Mouse (Mus musculus) kidney, postnatal 36 days (tissue): ENCODE measurements at regions not wholly inside any gene's neighbourhood (a gene's known extent, or its start where the extent isn't known, plus 50 kb on each side); places are given as distances from the start of the nearest gene placed in this dataset.
A peak's percentile ranks its signal among the peaks of the same experiment; 100 is the strongest.
"Not testable (repeated sequence)": the region's sequence is repeated elsewhere in the genome, so short reads cannot be mapped to it uniquely, and the experiment has no call there.

Source experiments
- DNase-seq, 2 experiments: peaks; one replicate each; pipeline ENCODE4 v3.0.0; 2021 to 2022; ENCODE audit warnings: mixed read lengths in 2 of 2

DNA sequence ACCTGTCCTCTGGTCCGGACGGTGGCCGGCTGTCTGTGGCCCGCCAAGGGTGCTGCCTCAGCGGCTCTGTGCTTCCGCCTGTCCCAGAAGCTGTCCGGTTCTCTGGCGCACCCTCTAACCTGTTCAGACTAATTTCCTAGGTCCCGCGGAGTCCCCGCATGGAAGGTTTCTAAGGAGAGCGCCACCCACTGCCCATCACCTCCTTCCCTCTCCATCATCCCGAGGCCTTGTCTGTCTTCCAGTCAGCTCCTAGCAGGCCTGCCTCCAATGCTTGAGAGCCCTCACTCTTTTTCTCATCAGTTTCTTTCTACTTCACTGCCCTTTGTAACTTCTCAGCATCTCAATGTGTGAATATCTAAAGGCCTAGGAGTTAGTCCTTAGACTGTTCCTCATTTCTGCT, 86.4 kb upstream of the Zfp746 start:
- not testable (repeated sequence) for DNase-seq

DNA sequence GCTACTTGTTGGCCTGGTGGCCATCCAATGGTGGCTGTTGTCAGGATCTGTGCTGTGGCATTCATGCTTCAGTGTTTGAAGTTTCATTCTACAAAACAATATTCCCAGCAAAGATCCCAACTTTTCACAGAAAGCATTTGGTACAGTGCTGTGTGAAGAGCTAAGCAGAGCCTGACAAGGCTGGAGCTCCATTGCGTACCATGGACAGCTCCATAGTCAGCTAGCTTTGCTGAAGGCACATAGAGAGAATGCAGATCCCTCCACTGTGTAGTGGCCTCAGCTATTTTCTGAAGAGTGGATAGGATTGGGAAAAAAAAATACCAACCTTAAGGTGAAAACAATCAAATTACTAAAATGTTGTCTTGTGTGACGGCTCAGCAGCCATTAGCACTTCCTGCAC, 50.5 kb upstream of the Zfp746 start:
- peak in 1 of 2 experiments; percentile 61 for DNase-seq
